Mouse (Mus musculus): Measurements from ENCODE around the gene Col28a1.

- TF ChIP-seq CTCF (conservative IDR thresholded peaks at IDR 0.05; ENCODE audit: low read length) = no peak
- no peak for TF ChIP-seq NANOG (IDR thresholded peaks at IDR 0.05; ENCODE audit: borderline replicate concordance, low read length)
- no peak for TF ChIP-seq POU5F1 (IDR thresholded peaks at IDR 0.05; ENCODE audit: borderline replicate concordance, low read length)
Measured at GRCm38 (mm10) chr6:7994736-7995135, 197.7 kb downstream of the Col28a1 start.
